Mouse (Mus musculus) spleen, adult 2 months (tissue): Measurements from ENCODE around the gene Cst9. TPM values are rescaled to one million over a fixed set of nuclear protein-coding genes. Genes with fewer than 3 reads are reported as not detected.

Source experiments
- DNase-seq, 2 experiments: peaks; one replicate each; pipeline versions ENCODE4 v3.0.0 to v3.0.0-alpha.2; 2012 to 2021; ENCODE audit warnings: low spot score in 2 of 2, low read depth in 1 of 2
- H3K27ac ChIP-seq: fragments of 200-500 bp; 2 replicates; pipeline ENCODE4 v1.5.1; 2012; ENCODE audit warnings: low read length, inconsistent platforms; ENCODE audit not compliant: insufficient read depth
- H3K27me3 ChIP-seq: fragments of 200-500 bp; 2 replicates; pipeline ENCODE4 v1.6.1; 2012; ENCODE audit warnings: mild to moderate bottlenecking, moderate library complexity, low read length, inconsistent platforms; ENCODE audit not compliant: control insufficient read depth, insufficient read depth
- H3K36me3 ChIP-seq: fragments of 200-500 bp; 2 replicates; pipeline ENCODE4 v1.6.1; 2012; ENCODE audit warnings: mild to moderate bottlenecking, low read length, inconsistent platforms; ENCODE audit not compliant: control insufficient read depth, insufficient read depth
- H3K4me1 ChIP-seq: fragments of 200-500 bp; 2 replicates; pipeline ENCODE4 v1.6.1; 2011; ENCODE audit warnings: inconsistent platforms; ENCODE audit not compliant: control insufficient read depth, insufficient read depth, insufficient read length
- H3K4me3 ChIP-seq: fragments of 200-500 bp; 2 replicates; pipeline ENCODE4 v1.5.1; 2011; ENCODE audit warnings: mild to moderate bottlenecking, inconsistent platforms; ENCODE audit not compliant: insufficient read depth, insufficient read length; ENCODE audit errors: extremely low read depth
- CTCF ChIP-seq: fragments of 200-500 bp; IDR thresholded peaks from 2 replicates; pipeline ENCODE4 v1.5.1; 2011; ENCODE audit warnings: mild to moderate bottlenecking, inconsistent platforms; ENCODE audit not compliant: insufficient read depth, insufficient read length, insufficient replicate concordance; ENCODE audit errors: extremely low read depth
- POLR2A ChIP-seq: fragments of 200-500 bp; IDR thresholded peaks from 2 replicates; pipeline ENCODE4 v1.6.1; 2011; ENCODE audit warnings: low read depth, low read length, inconsistent platforms
- WGBS: fragments of 180-500 bp; shearing (Covaris S2); methylation state at CpG from one replicate; pipeline ENCODE4 v1.1.7; 2018; 5-methylcytosine and 5-hydroxymethylcytosine counted together
- polyA plus RNA-seq: library from polyadenylated mRNA; depleted of rRNA; stranded (reverse); fragments of >200 nt; gene quantifications from 2 replicates; pipeline ENCODE4 v1.2.3, GENCODE M21; 2012; rRNA removed

Cst9 gene
- polyA plus RNA-seq, result not detected in 2 replicates

- H3K36me3 ChIP-seq, result no peaks in the 10 kb centered on the region
- no peaks in the 10 kb centered on the region for H3K27me3 ChIP-seq
- no peak within 1 kb of the TSS for H3K27ac ChIP-seq
- H3K4me3 ChIP-seq, result no peak within 1 kb of the TSS
- TF ChIP-seq POLR2A (no peak), CTCF (no peak)
- DNase-seq, result no peak
- H3K4me1 ChIP-seq, result no peaks in the 10 kb centered on the region
- 71% methylated on average over 4 of the region's 4 CpGs for WGBS
These were observed at the start of gene Cst9 for GRCm38 (mm10) chr2:148834912-148835311. Gene Cst9, plus strand, starts transcription at chr2:148835147.

- H3K36me3 ChIP-seq, result no peaks in the 10 kb centered on the region
- WGBS, result 89% methylated on average over 6 of the region's 6 CpGs
- no peaks in the 10 kb centered on the region for H3K4me1 ChIP-seq
- no peak for TF ChIP-seq CTCF
- no peak for TF ChIP-seq POLR2A
- DNase-seq, result no peak
- no peaks in the 10 kb centered on the region for H3K27me3 ChIP-seq
- H3K27ac ChIP-seq, result no peak within 1 kb of the TSS
- no peak within 1 kb of the TSS for H3K4me3 ChIP-seq
These were observed 45.8 kb upstream of the Cst9 start, which contains the start of gene Cst12 for GRCm38 (mm10) chr2:148789142-148789541. Gene Cst12, plus strand, starts transcription at chr2:148789361.

- 70% methylated on average over 1 of the region's 1 CpGs for WGBS
- Histone ChIP-seq H3K27ac (no peak within 1 kb of the TSS), H3K36me3 (no peaks in the 10 kb centered on the region), H3K4me3 (no peak within 1 kb of the TSS), H3K27me3 (no peaks in the 10 kb centered on the region), H3K4me1 (no peaks in the 10 kb centered on the region)
- no peak for TF ChIP-seq CTCF
- no peak for TF ChIP-seq POLR2A
- DNase-seq, result no peak
These were observed 36.5 kb upstream of the Cst9 start, which contains the start of gene Cst8 for GRCm38 (mm10) chr2:148798485-148798884. Gene Cst8, plus strand, starts transcription at chr2:148798785.

GRCm38 (mm10) chr2:148801491-148801921 lies 33.4 kb upstream of the Cst9 start:
- H3K27ac ChIP-seq, result no peak overlapping the region
- WGBS, result 16% methylated on average over 3 of the region's 3 CpGs

GRCm38 (mm10) chr2:148806696-148807095 lies 28.3 kb upstream of the Cst9 start:
- DNase-seq, result no peak
- 74% methylated on average over 6 of the region's 6 CpGs for WGBS
- Histone ChIP-seq H3K36me3 (no peaks in the 10 kb centered on the region), H3K27ac (no peak overlapping the region), H3K4me3 (no peak overlapping the region), H3K27me3 (no peaks in the 10 kb centered on the region), H3K4me1 (no peaks in the 10 kb centered on the region)
- TF ChIP-seq POLR2A, result no peak
- no peak for TF ChIP-seq CTCF

More at GRCm38 (mm10) chr2:148801491-148801921, 33.4 kb upstream of the Cst9 start:
- H3K36me3 ChIP-seq, result no peaks in the 10 kb centered on the region
- no peaks in the 10 kb centered on the region for H3K27me3 ChIP-seq
- TF ChIP-seq CTCF, result no peak
- no peak for TF ChIP-seq POLR2A
- H3K4me1 ChIP-seq, result no peaks in the 10 kb centered on the region
- no peak overlapping the region for H3K4me3 ChIP-seq
- DNase-seq, result no peak

- Histone ChIP-seq H3K27me3 (no peaks in the 10 kb centered on the region), H3K27ac (no peak within 1 kb of the TSS), H3K4me1 (no peaks in the 10 kb centered on the region), H3K4me3 (no peak within 1 kb of the TSS), H3K36me3 (no peaks in the 10 kb centered on the region)
- DNase-seq, result no peak
- TF ChIP-seq CTCF (no peak), POLR2A (no peak)
These were observed 15.0 kb upstream of the Cst9 start, which contains the start of gene Cst13 for GRCm38 (mm10) chr2:148819909-148820308. Gene Cst13, plus strand, starts transcription at chr2:148820081.

GRCm38 (mm10) chr2:148825986-148826385 lies 9.0 kb upstream of the Cst9 start:
- Histone ChIP-seq H3K4me3 (no peak overlapping the region), H3K36me3 (no peaks in the 10 kb centered on the region), H3K27ac (no peak overlapping the region), H3K4me1 (no peaks in the 10 kb centered on the region), H3K27me3 (no peaks in the 10 kb centered on the region)
- WGBS, result 74% methylated on average over 1 of the region's 1 CpGs
- TF ChIP-seq CTCF (no peak), POLR2A (no peak)
- no peak for DNase-seq
